8 mouse cellular contexts compared by ENCODE assay signal in the genomic region with DNA sequence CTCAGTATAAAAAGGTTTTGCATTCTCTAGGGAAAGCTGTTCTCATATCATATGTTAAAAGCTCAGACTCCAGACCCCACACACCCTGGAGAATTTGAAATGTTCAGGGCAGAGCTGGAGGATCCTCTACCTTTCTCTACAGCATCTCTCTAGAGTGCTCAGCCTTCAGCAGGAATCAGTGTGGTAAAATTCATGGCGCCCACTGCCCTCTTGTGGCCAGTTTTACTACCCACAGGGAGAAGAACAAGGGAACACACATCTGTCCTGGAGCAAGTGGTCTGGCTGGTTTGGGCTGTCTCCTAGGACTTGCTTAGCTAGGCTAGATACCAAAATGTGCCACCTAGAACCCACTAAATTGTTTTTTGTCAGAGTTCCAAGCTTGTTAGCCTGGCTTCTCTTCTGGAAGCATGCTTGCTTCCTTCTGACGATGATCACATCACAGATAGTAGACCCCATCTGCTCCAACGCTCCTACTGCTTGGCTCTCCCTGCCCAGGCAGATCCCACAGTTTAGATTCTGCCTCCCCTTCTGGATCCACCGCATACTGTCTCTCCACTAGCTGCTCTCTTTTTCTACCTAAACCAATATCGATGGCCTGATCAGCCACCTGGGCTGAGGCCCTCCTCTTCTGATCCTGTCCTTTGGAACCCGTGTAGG. TPM values are rescaled to one million over a fixed set of nuclear protein-coding genes. Genes with fewer than 3 reads are reported as not detected.
A peak's percentile ranks its signal among the peaks of the same experiment; 100 is the strongest.
DNase-seq lines count a peak whose midpoint lies in the region; ATAC-seq lines count a peak whose summit lies in the region.

No protein-coding gene starts in this region.

- no peak overlapping the region for H3K4me3 ChIP-seq in intestine, embryonic 16.5 days (ENCODE audit: low read length)
- H3K4me3 ChIP-seq in midbrain, embryonic 11.5 days (ENCODE audit: low read depth, low read length): no peak overlapping the region

- intact Hi-C loops in left cerebral cortex, postnatal 25 days (cut with DNase I): loop anchor here (10.0 kb wide), 1 partner anchor 596 kb away; no protein-coding TSS in a partner anchor

- H3K4me1 ChIP-seq in intestine, embryonic 16.5 days (ENCODE audit: control insufficient read depth, insufficient read depth, low read length): no peaks in the 10 kb centered on the region
- no peaks in the 10 kb centered on the region for H3K4me1 ChIP-seq in midbrain, embryonic 11.5 days (ENCODE audit: control insufficient read depth, insufficient read depth, low read length)

- no peaks in the 10 kb centered on the region for H3K27me3 ChIP-seq in intestine, embryonic 16.5 days (replicated peaks; ENCODE audit: control insufficient read depth, insufficient read depth, low read length)
- no peaks in the 10 kb centered on the region for H3K27me3 ChIP-seq in midbrain, embryonic 11.5 days (ENCODE audit: control insufficient read depth, insufficient read depth, low read length)

- peak; percentile 52; the same call in 1 of the 2 replicates for ATAC-seq in intestine, embryonic 16.5 days
- peak; percentile 90 for ATAC-seq in midbrain, embryonic 11.5 days (ENCODE audit: low FRiP score)
- ATAC-seq in erythroblast, adult 5-6 weeks (replicated peaks; ENCODE audit: low FRiP score, poor library complexity, severe bottlenecking): no peak

- no peak overlapping the region for H3K9ac ChIP-seq in intestine, embryonic 16.5 days (ENCODE audit: low read depth, low read length)
- no peak overlapping the region for H3K9ac ChIP-seq in midbrain, embryonic 11.5 days (ENCODE audit: low read length)

- no peaks in the 10 kb centered on the region for H3K36me3 ChIP-seq in intestine, embryonic 16.5 days (ENCODE audit: control insufficient read depth, insufficient read depth, low read length)
- no peaks in the 10 kb centered on the region for H3K36me3 ChIP-seq in midbrain, embryonic 11.5 days (ENCODE audit: control insufficient read depth, insufficient read depth, low read length)

- H3K4me2 ChIP-seq in intestine, embryonic 16.5 days (ENCODE audit: low read depth, low read length): no peak overlapping the region
- H3K4me2 ChIP-seq in midbrain, embryonic 11.5 days: no peak overlapping the region

- peak; percentile 75 for DNase-seq in adrenal gland, adult 2 months
- DNase-seq in embryo, embryonic 10.5 days (ENCODE audit: low spot score): peak; percentile 89
- DNase-seq in gastrocnemius, postnatal 25 days: peak; percentile 27
- DNase-seq in left cerebral cortex, postnatal 25 days (ENCODE audit: low spot score in 2 of 2): peak; percentile 73 to 85
- peak; percentile 96 for DNase-seq in midbrain, embryonic 11.5 days (ENCODE audit: low spot score, missing footprints)
- DNase-seq in skeletal muscle tissue, adult 2 months (ENCODE audit: low read depth, low spot score): peak; percentile 38

- no peak overlapping the region for H3K27ac ChIP-seq in intestine, embryonic 16.5 days (ENCODE audit: low read length)
- no peak overlapping the region for H3K27ac ChIP-seq in midbrain, embryonic 11.5 days (ENCODE audit: low read depth, low read length)

- 66% methylated on average over 6 of the region's 6 CpGs for WGBS in intestine, embryonic 16.5 days
- 70% methylated on average over 6 of the region's 6 CpGs for WGBS in midbrain, embryonic 11.5 days

- H3K9me3 ChIP-seq in intestine, embryonic 16.5 days (ENCODE audit: control insufficient read depth, low read length): no peaks in the 10 kb centered on the region
- H3K9me3 ChIP-seq in midbrain, embryonic 11.5 days (ENCODE audit: control insufficient read depth, low read length): no peaks in the 10 kb centered on the region

RNA-seq across cellular contexts. Expression of gene Rmdn2, which starts 31.3 kb away (rescaled TPM):
- total RNA-seq in adrenal gland, adult 2 months (2021): 100 to 1,000 TPM; 281 to 503 TPM
- 9.5 and 12.6 TPM in 2 replicates for polyA plus RNA-seq in adrenal gland, adult 2 months (2012; rRNA removed)
- total RNA-seq in gastrocnemius, postnatal 25 days (2021): 1 to 10 TPM; 8.7 to 9.8 TPM
- 8.6 and 10.1 TPM in 2 replicates for polyA plus RNA-seq in intestine, embryonic 16.5 days (2015; fragmentation: Nextera tagmentation; extraction: Ambion mirVana)
- total RNA-seq in left cerebral cortex, postnatal 25 days (2021): 10 to 100 TPM; 12.2 to 14.7 TPM
- 5.7 and 7.2 TPM in 2 replicates for polyA plus RNA-seq in midbrain, embryonic 11.5 days (2014; fragmentation: Nextera tagmentation; extraction: Ambion mirVana)
- not detected in 2 replicates for total RNA-seq in erythroblast, adult 5-6 weeks (2015; ENCODE audit: low replicate concordance)
- total RNA-seq in erythroblast, adult 5-6 weeks (2017; ENCODE audit: low replicate concordance): 0.68 TPM in 1 of 2 replicates, not detected in the other

Comparison
In these comparisons a context has a peak if more than half of its experiments do, and no peak if none do; other contexts are left out.
1. DNase-seq: peak in every context shown above with its lines; median percentile 96 in midbrain, embryonic 11.5 days; 89 in embryo, embryonic 10.5 days; 79 in left cerebral cortex, postnatal 25 days; 75 in adrenal gland, adult 2 months; 38 in skeletal muscle tissue, adult 2 months; 27 in gastrocnemius, postnatal 25 days.
2. RNA of gene Rmdn2, which starts 31.3 kb away (total RNA-seq): 281 to 503 TPM in adrenal gland, adult 2 months; 12.2 to 14.7 TPM in left cerebral cortex, postnatal 25 days, 8.7 to 9.8 TPM in gastrocnemius, postnatal 25 days and 0.68 TPM in erythroblast, adult 5-6 weeks; every median in the first group is over 10 times any median in the second.